Mouse (Mus musculus) gastrocnemius, postnatal 25 days (tissue): Measurements from ENCODE around the gene Oxsm. TPM values are rescaled to one million over a fixed set of nuclear protein-coding genes. Genes with fewer than 3 reads are reported as not detected.

Experiments
- DNase-seq: peaks from one replicate; pipeline ENCODE4 v3.0.0; 2022
- long read RNA-seq, 2 experiments: library from polyadenylated mRNA; stranded (forward); transcript quantifications; one replicate each; pipeline ENCODE4 v2.0.0; 2021
- total RNA-seq, 2 experiments: library from RNA; stranded (reverse); gene quantifications; 1 replicate in 1 of 2; 2 replicates in 1 of 2; pipeline ENCODE4 v1.2.3; 2021

The Oxsm gene
- total RNA-seq, result 10 to 100 TPM; 11.0 to 11.1 TPM
- long read RNA-seq, experiment 1, partial matches to known transcripts, result 2 of 72 reads
- long read RNA-seq, experiment 1, other reads (novel, unspliced or antisense), result 68 of 72 reads
- long read RNA-seq, experiment 2, partial matches to known transcripts, result 1 of 31 reads
- long read RNA-seq, experiment 2, other reads (novel, unspliced or antisense), result 29 of 31 reads

DNA sequence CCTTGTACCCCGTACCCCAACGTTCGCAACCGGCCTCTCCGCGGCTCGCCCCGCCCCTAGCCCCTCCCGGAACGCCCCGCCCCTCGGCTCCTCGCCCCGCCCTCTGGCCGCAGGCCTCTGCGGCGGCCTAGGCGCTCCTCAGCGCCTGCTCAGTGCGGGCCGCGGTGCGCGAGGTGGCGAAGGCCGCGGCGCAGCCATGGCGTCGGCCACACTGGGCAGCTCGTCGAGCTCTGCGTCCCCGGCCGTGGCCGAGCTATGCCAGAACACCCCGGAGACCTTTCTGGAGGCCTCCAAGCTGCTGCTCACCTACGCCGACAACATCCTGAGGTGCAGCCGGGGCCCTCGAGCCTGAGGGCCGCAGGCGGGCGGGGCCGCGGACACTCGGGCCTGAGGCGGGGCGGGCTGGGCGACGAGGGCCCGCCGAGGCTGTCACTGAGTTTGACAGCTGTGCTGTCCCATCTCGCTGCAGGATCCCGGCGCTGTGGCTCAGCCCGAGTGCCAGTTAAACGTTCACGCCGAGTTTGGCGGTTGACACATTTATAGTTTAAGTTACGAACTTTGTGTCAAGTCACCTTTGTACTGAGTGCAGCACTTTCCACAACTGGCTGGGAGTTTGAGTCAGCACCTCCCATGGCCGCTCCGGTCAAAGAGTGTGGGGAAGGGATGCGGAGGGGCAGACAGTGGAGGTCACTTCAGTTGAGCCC is at the start of gene Oxsm, which contains the start of gene Ngly1:
Oxsm (minus strand) TSS at position 638 of the 704 bp plus-strand sequence.
Ngly1 (plus strand) TSS at position 110 of the 704 bp plus-strand sequence.
- DNase-seq, result peak; percentile 91

DNA sequence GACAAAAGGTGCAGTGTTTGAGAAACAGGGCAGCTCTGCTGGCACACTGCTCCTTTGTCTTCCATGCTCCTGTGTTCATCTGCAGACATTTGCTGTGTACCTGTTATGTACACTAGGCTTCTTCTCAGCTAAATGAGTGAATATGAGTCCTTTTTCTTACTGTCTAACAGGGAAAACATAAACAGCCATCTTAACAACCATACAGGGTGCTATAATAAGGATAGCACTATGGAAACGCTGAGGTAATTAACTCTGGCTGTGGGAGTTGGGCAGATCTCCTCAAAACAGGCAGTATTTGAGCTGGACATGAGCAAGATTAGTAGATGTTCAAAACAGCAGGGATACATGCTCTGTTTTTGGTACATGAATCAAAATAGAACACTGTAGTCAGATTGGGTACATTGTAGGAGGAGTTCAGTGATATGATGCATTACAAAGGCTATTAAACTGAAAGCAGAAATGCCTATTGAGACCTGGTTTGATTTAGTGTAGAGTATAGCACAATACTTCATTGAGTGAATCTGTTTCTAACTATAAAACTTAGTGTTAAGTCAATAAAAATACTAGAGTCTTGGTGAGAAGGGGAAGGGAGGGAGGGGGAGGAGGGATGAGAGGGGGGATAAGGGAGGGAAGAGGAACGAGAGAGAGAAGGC is 47.3 kb upstream of the Oxsm start:
- no peak for DNase-seq

DNA sequence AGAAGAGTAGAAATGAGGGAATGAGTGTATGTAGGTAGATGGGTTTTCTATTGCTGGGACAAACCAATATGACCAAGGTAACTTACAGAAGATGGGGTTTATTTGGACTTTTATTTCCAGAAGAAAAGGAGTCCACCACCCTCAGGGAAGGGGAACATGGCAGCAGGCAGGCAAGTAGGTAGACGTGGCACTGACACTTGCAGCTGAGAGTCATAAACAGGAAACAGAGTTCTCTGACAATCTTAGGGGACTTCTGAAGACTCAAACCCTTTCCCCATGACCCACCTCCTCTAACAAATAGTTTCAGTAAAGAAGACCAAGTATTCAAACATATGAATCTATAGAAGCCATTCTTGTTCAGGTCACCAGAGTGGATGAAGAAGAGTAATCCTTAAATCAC is 44.3 kb upstream of the Oxsm start:
- DNase-seq, result no peak

DNA sequence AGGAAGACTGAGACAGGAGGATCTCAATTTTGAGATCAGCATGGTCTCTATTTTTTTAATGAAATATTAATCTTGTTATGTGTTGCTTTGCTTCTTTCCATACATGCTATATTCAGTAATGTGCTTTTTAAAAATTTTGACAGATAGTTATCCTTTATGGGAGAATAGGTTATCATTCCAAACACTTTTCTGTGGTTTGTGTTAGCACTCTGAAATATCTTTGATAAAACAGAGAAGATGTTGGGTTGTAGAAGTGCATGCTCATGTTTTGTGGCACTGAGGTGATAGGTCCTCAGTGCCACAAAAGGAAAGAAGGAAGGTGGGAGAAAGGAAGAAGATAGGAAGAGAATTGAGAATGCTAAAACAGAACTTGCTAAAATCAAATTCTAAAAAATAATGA is 43.4 kb upstream of the Oxsm start:
- DNase-seq, result no peak

DNA sequence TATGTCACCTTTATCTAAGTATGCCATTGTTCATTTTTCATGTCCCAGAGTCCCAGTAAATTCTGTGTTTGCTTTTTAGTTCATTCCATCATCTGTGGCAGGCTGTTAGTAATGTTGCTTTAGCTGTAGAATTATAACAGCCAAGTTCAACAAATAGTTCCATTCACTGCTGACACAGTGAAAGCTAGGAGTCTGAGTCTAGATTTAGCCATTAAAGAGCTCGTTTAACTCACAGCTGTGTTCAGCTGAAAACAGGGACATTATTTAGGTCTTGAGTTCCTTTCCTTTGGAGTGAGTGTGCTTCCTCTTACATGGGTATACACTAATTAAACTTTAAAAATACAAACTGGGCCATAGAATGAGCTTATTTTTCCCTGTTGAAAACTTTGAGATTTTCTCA is 42.8 kb upstream of the Oxsm start:
- no peak for DNase-seq

DNA sequence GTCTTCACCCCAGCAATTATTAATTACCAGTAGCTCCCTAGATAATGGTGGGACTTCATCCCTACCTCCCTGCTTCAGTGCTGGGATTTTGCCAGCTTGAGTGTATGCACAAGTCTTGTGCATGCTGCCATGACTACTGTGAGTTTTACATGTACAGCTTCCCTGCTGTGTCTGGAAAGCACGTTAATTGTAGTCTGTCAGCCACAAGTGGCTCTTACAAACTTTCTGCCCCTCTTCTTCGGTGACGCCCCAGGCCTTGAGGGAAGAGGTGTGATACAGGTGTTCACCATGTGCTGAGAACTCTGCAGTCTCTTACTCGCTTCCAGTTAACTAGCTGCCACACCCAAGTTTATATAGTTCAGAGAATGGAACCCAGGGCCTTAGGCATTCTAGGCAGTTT is 34.4 kb upstream of the Oxsm start:
- no peak for DNase-seq

DNA sequence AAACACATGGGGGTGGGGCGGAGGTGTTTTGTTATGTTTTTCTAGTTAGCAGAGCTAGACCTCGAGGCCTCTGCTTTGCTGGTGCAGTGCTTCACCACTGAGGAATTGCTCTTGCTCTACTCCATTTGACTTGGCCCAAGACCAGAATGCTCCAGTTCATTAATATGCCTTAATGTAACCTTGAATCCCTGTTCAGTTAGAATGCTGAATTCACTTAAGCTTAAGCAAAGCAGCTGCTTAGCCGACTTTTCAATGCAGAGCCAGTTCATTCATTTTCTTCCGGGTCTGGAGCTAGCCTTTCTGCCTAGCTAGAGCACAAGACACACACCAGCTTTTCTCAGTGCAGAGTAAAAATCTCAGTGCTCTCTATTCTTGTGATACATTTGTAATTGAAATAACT is 29.6 kb upstream of the Oxsm start:
- DNase-seq, result no peak

DNA sequence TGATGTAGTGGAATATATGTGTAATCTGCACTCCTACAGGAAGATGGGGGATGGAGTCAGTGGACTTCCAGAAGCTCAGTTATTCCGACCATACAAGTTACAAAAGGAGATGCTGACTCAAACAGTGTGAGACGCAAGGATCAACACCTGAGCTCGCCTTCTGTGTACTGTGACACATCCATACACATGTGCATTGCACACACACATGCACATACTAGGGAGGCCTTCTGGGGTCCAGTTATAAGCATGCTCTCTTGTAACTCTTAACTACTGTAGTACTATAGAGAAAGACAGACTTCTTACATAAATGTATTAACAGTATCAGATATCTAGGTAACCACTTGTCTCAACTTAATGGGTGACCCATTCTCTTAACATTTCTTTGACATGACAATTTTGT is 24.1 kb upstream of the Oxsm start:
- no peak for DNase-seq

DNA sequence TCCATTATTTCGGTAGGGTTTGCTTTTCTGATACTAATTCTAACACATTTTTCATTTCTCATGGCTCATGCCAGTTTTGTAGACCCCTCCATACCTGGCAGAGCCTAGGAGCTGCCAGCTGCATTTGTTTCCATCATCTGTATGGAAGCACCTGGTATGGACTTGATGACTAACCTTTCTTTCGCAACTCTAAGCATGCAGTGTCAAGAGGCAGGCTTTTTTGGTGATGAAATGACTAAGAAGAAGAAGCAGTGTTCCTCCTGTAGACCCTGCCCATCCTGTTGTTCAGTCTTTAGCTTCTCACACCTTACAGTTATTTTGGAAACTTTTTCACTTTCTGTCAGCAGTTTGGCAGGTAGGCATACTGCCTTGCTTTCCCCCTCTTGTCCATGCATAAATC is 20.2 kb upstream of the Oxsm start:
- DNase-seq, result no peak

DNA sequence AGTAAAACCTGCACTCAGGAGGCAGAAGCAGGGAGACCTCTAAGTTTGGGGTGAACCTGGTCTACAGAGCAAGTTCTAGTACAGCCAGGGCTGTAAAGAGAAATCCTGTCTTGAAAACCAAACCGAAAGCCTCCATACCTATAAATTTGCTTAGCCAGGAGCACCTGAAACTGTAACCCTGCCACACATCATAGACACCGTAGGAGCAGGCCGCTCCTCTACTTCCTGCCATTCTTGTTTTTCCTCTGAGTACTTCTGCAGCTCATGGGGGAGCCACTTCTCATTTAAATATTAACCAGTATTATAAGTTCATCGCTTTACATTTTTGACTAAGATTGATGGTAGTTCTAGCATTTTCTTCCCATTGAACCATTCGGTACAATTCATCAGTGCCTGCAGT is 17.4 kb upstream of the Oxsm start:
- DNase-seq, result no peak

DNA sequence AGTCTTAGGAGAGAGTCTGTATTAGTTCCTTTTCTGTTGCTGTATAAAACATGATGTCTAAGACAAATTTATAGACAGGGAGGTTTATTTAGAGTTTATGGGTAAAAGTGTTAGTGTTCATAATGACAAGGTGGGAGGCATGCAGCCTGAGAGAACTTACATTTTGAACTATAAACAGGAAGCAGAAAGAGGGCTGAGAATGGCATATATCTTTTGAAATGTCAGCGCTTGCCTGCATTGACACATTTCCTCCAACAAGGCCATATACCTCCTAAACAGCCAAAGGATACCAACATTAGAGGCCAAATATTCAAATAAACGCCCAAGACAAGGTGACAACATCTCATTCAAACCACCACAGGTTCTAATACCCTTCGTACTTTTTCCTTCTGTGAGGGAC is 12.3 kb upstream of the Oxsm start:
- DNase-seq, result no peak

DNA sequence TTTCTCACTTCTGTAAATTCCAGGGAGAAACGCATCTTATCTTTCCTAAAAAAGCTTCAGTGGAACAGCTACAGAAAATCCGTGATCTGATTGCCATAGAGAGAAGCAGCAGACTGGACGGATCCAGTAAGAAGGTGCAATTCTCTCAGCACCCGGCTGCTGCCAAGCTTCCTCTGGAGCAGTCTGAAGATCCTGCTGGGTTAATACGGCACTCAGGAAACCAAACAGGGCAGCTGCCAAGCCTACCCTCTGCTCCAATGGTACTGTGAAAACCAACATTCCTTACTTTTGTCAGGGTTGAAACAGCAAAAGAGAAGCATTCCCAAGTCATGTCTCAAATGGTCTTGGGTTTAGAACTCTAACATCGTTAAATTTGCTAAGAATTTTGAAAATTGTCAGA is 10.9 kb upstream of the Oxsm start:
- DNase-seq, result no peak

DNA sequence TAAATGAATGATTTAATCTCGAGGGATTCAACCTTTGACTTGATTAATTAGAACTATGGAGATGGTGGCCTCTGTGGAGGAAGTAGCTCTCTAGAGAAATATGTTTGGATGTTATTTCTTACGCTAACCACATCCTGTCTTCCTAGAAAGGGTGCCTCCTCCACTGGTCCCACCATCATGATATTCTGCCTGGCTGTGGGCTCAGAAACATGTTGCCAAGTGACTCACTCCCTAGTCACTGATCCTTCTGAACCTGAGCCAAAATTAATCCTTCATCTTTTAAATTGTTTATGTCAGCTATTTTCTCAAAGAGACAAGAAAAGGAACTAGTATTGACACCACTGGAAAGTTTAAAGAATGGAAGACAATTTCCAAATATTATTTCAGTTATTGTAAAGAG is 6.6 kb upstream of the Oxsm start:
- no peak for DNase-seq

DNA sequence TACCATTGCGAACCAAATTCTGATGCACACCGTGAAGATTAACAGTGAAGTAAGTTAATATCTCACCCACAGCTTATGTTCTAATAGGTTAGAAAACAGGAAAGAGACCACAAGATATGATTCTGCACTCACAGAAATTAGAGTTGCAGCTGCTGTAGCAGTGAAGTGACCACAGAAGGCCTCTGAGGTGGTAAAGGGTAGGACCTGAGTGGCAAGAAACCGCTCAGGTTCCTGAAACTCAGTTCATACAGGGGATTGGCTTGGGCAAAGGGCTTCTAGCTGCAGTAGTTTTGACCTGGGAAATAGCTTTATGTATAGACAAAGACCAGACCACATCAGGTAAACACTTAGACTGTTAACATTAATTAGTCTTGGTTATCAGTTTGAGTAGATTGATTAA is 6.1 kb upstream of the Oxsm start:
- DNase-seq, result no peak

DNA sequence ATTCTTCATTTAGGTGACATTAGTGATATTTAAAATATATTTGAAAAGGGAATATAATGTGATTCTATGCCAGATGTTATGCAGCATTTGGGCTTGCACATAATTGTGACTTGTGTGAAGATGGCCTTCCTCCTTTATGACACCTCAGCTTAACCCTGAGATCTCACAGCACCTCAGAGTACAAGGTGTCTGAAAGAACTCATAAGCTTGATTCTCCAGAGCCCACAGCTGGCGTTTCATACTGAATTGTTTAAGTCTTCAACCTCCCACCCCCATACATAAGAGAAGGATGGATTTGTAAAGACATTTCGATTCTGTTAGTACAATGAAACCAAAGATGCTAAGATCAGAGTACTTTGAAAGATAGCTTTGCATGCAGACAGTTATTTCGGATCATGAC is 491 bp upstream of the Oxsm start:
- DNase-seq, result no peak

DNA sequence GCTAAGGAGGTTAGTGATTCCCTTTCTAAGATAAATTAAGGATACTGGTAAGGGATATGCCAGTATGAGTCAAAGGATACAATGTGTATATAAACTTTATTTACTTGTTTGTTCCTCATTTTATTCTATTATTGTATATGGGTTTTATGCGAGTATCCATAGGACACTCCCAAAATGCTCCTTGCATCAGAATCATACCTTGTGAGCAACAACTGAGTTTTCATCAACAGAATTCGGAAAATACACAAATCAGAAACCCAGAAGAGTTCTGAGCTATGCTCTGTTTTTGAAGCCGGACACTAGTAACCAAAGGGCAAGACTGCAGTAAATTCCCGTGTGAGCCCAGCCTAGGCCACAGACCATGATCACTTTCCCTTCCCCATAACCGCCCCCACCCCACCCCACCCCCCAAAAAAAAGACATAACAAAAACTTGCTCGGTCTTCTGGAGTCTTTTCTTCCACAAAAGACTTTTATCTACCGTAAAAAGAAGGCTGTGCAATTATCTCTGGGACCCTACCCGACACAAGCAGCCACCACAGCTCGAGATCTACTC is 928 bp downstream of the Oxsm start:
- DNase-seq, result no peak

DNA sequence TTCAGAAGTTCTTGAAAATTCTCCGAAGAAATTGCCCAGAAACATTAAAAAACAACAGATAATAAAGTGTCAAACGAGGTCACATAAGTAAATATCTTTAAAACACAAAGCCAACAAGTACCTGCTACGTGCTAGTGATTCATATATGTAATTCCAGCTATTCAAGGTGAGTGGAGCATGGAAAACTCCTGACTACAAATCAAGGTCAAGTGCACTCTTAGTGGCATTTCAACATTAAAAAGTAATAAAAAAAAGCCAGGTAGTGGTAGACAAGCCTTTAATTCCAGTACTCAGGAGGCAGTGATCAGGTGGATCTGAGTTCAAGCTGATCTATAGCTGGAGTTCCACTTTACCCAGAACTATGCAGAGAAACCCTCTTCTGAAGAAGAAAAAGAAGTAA is 1.5 kb downstream of the Oxsm start:
- DNase-seq, result no peak

DNA sequence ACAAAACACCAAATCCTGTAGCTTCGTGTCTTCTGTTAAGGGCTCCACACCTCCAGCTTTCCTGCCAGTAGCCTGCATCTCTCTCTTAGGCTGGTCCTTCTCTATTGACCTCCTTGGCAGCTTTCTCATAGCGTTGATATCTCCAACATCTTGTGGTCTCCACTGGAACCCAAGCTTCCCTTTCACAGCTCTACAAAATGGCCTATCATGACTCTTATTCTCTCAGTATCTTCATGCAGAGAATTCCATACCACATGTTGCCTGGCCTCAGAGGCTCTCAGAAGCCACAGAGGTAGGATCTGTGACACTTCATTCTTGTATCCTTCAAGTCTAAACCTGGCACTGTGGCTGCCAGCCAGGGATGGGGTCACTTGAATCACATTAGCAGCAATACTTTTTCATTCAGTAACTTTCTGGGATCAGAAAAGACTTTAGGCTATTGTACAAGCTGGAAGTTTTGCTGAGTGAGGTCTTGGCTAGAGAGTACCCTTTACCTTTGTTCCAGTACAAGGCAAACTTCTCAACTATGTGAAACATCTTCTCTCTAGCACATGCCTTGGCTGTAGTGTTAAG is 3.2 kb downstream of the Oxsm start:
- no peak for DNase-seq

DNA sequence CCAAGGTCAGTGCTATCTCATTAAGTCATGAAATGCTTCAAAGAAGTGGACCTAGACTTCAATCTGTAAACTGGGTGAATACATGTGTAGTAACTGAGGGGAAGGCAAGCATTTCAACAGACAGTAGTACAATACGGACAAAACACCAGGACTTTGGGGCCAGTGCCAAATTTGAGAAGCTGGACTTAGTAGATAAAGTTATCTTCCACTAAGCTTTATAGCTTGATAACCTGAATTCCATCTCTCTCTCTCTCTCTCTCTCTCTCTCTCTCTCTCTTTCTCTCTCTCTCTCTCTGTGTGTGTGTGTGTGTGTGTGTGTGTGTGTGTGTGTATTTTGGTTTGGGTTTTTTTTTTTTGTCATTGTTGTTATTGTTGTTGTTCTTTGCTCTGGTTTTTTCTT is 4.5 kb downstream of the Oxsm start:
- DNase-seq, result no peak

DNA sequence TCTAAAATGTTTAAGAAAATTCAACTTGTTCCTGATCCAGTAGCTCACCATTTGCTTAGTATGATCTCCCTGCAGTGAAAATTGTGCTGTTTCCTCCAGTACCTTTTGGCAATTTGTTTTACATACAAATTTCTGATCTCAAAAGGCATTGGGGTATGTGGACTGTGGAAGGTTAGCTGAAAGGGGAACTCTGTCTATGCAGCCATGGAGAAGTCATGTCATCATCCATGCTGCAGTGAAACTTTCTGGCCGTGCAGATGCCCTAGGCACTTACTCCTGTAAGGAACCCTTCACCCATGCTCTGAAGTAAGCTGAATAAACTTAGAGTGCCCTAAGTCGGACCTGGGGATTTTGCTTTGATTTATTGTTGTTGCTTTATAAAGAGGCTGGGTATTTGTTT is 5.2 kb downstream of the Oxsm start:
- DNase-seq, result no peak

DNA sequence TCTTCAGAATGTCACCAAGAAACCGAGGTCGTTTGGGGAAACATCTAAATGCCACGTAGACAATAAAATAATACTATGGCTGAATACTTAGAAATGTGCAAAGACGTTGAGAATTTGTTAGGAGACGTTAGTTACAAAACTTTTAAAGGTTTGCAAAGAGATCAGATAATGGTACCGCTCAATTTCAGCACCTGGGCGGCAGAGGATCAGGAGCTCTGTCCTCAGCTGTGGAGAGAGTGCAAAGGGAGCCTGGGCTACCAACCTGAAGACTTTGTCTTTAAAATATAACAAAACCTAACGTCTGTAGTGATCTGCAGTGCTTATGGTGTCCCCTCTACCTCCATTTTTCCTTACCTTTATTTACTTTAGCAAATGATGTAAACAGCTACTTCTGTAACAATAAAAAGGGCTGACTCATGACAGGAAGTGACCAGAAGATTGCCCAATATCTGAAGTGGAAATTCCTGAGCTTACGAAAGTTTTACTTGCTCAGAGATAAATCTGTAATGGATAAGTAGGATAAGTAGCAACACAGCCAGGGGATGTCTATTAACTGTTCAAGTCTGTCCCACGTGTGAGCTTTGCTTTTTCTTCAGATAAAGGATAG is 5.9 kb downstream of the Oxsm start:
- DNase-seq, result no peak

DNA sequence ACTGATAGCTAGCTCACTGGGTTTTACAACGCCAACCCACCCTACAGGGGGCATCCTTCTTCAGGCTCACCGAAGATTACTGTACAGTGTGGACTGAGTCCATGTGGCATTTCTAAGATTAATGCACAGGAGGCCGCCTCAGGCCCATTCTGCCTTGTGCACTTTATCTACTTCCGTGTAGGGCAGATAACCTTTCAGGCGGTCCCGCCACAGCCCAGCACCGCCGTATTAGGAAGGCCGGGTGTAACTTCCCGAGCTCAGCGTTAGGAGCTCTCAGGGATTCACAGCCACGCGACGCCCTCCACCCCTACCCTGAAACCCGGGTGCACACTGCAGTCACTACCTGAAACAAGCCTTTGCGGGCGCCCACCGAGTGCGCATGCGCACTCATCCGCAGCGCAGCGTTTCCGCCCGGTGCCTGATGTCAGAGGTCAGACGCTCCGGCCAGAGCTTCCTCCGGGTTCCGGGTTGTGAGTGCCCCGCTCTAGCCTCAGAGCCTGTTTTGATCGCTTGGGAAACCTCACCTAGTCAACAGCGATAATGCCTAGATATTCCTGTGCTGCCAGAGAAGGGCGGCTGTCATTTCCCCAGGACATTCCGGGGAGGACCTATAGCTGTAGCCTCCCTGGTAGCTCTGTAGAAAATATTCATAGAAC is 6.5 kb downstream of the Oxsm start:
- peak; percentile 89 for DNase-seq
